Mouse (Mus musculus) heart, adult 2 months (tissue): Measurements from ENCODE around the gene Gm44805.

Experiments used
- CTCF ChIP-seq: fragments of 200-600 bp; IDR thresholded peaks from 2 replicates; pipeline ENCODE4 v1.8.1; 2022; ENCODE audit warnings: antibody characterized with exemption, mild to moderate bottlenecking, moderate library complexity
- POLR2A ChIP-seq: fragments of 200-500 bp; IDR thresholded peaks from 2 replicates; pipeline ENCODE4 v1.6.1; 2011; ENCODE audit warnings: mild to moderate bottlenecking, low read depth, low read length, control low read depth; ENCODE audit not compliant: insufficient read depth

GRCm38 (mm10) chr7:19678901-19679300 is 2.3 kb downstream of the Gm44805 start:
- TF ChIP-seq POLR2A, result no peak
- TF ChIP-seq CTCF, result no peak
